Mouse (Mus musculus): ENCODE data around the gene Ccdc155.

GRCm38 (mm10) chr7:45182606-45183005 lies 22.1 kb downstream of the Ccdc155 start:
- no peak for TF ChIP-seq POLR2AphosphoS5 (IDR thresholded peaks at IDR 0.05; ENCODE audit: insufficient replicate concordance, low read depth, low read length)
- TF ChIP-seq CTCF (IDR thresholded peaks at IDR 0.05; ENCODE audit: low read depth, low read length): no peak
- no peak for TF ChIP-seq TAL1 (conservative IDR thresholded peaks at IDR 0.05; ENCODE audit: low read depth, low read length)
- TF ChIP-seq GATA2 (IDR thresholded peaks at IDR 0.05; ENCODE audit: borderline replicate concordance, low read depth, low read length): no peak
- no peak for TF ChIP-seq GATA1 (IDR thresholded peaks at IDR 0.05; ENCODE audit: borderline replicate concordance, low read length)
